Mouse (Mus musculus): ENCODE results near the gene Samd4b. TPM values are rescaled to one million over a fixed set of nuclear protein-coding genes. Genes with fewer than 3 reads are reported as not detected.
"Not testable (repeated sequence)": the region's sequence is repeated elsewhere in the genome, so short reads cannot be mapped to it uniquely, and the experiment has no call there.

Gene Samd4b
- polyA plus RNA-seq, 1 experiment from 2014 or later: 10.0 TPM

DNA sequence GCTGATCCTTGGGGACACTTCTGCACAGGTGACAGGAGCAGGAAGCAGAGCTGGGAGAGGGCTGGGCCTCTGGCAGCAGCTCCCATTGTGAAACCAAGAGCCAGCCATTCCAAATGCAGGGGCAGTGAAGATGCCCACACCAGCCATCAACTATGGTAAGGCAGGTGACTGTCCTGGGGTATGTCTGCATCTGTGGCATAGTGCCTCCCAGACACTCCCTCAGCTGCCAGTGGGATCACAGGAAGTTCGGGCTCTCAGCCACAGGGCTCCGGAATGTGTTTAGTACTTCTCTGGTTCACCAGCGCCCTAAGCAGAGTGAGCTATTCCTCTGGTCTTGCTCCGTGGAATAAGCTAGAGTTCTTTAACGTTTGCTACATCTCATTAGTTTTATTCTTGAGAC lies 40.9 kb downstream of the Samd4b start:
- Histone ChIP-seq H3K4me2 (no peak overlapping the region), H3K27me3 (replicated peaks) (no peaks in the 10 kb centered on the region), H3K4me3 (no peak overlapping the region), H3K36me3 (peaks cover 37% of the 10 kb centered on the region), H3K4me1 (peaks cover 34% of the 10 kb centered on the region), H3K9ac (no peak overlapping the region), H3K9me3 (replicated peaks) (no peaks in the 10 kb centered on the region), H3K27ac (no peak overlapping the region)
- WGBS (ENCODE audit: insufficient replicate concordance): 62% methylated on average over 5 of the region's 5 CpGs
- ATAC-seq: no peak

- H3K4me3 ChIP-seq: no peak overlapping the region
- no peak overlapping the region for H3K9ac ChIP-seq
- H3K27me3 ChIP-seq (replicated peaks): no peaks in the 10 kb centered on the region
- no peaks in the 10 kb centered on the region for H3K9me3 ChIP-seq (replicated peaks)
- peaks cover 30% of the 10 kb centered on the region for H3K36me3 ChIP-seq
- no peak for ATAC-seq
- no peak overlapping the region for H3K4me2 ChIP-seq
- no peak overlapping the region for H3K27ac ChIP-seq
- 26% methylated on average over 5 of the region's 5 CpGs for WGBS (ENCODE audit: insufficient replicate concordance)
- H3K4me1 ChIP-seq: peaks cover 34% of the 10 kb centered on the region
Observed at GRCm38 (mm10) chr7:28555939-28556535, 41.9 kb downstream of the Samd4b start.

DNA sequence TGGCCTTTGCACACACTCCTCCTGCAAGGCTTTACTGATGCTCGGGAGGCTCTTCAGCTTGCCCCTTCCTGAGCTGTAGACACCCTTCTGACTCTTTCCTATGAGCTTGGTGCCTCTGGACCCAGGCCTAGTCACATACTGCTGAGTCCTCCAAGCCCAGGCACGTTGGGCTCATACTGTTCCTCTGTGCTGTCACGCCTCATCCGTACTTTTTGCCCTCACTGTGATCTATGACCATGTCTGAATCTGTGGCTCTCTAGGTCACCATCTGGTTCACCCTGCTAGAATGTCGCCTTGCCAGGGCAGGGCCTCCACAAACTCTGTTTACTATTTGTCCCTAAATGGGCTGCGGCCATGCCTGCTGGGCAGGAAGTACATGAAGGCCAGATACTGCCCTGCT lies 44.9 kb downstream of the Samd4b start:
- 79% methylated on average over 6 of the region's 6 CpGs for WGBS (ENCODE audit: insufficient replicate concordance)
- Histone ChIP-seq H3K4me1 (peaks cover 20% of the 10 kb centered on the region), H3K9me3 (replicated peaks) (no peaks in the 10 kb centered on the region), H3K27ac (no peak overlapping the region), H3K36me3 (peaks cover 3% of the 10 kb centered on the region; the same call in 1 of the 2 replicates), H3K9ac (no peak overlapping the region), H3K4me3 (no peak overlapping the region), H3K27me3 (replicated peaks) (peaks cover 4% of the 10 kb centered on the region; the same call in 1 of the 2 replicates), H3K4me2 (no peak overlapping the region)
- ATAC-seq: no peak

DNA sequence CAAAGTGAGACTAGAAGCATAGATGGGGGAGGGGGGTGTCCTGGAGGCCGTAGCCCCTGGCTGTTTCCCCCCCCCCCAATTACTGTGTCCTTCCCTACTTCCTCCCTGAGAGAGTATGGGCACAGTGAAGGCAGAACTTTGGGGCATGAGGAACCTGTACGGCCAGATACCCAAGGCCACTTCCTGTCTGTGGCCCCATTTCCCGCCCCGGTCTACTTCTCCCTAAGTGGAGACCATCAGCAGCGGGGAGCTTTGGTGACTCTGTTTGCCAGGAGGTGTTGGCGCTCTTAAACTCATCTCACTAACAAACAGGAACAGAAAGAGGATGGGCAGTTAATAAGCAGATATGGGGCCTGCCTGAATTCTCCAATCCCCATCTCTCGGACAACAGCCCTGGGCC lies 50.3 kb downstream of the Samd4b start:
- no peaks in the 10 kb centered on the region for H3K9me3 ChIP-seq (replicated peaks)
- H3K4me1 ChIP-seq: peaks cover 15% of the 10 kb centered on the region
- H3K36me3 ChIP-seq: no peaks in the 10 kb centered on the region
- no peak overlapping the region for H3K27ac ChIP-seq
- WGBS (ENCODE audit: insufficient replicate concordance): 31% methylated on average over 7 of the region's 7 CpGs
- H3K27me3 ChIP-seq (replicated peaks): peaks cover 54% of the 10 kb centered on the region
- no peak overlapping the region for H3K4me3 ChIP-seq
- no peak for ATAC-seq
- peak overlapping the region; percentile 37; the same call in 1 of the 2 replicates for H3K4me2 ChIP-seq
- H3K9ac ChIP-seq: no peak overlapping the region

- ATAC-seq: no peak
- WGBS (ENCODE audit: insufficient replicate concordance): 6% methylated on average over 5 of the region's 5 CpGs
- Histone ChIP-seq H3K27me3 (replicated peaks) (peaks cover 54% of the 10 kb centered on the region), H3K4me3 (0 out of 2 replicates have a peak within 1 kb of the TSS, but pooled peaks have one; percentile 4), H3K36me3 (no peaks in the 10 kb centered on the region), H3K9me3 (replicated peaks) (no peaks in the 10 kb centered on the region), H3K9ac (no peak within 1 kb of the TSS), H3K4me1 (peaks cover 15% of the 10 kb centered on the region), H3K27ac (no peak within 1 kb of the TSS), H3K4me2 (peak within 1 kb of the TSS; percentile 37)
Observed at GRCm38 (mm10) chr7:28547154-28547553, 50.8 kb downstream of the Samd4b start, which contains the start of gene Nccrp1. Gene Nccrp1, minus strand, starts transcription at chr7:28547254.

GRCm38 (mm10) chr7:28546649-28547048 lies 51.3 kb downstream of the Samd4b start:
- H3K4me3 ChIP-seq: 0 out of 2 replicates have a peak overlapping the region, but pooled peaks have one; percentile 4
- H3K9ac ChIP-seq: no peak overlapping the region
- WGBS (ENCODE audit: insufficient replicate concordance): 1% methylated on average over 22 of the region's 22 CpGs
- peaks cover 15% of the 10 kb centered on the region for H3K4me1 ChIP-seq
- H3K9me3 ChIP-seq (replicated peaks): no peaks in the 10 kb centered on the region
- no peaks in the 10 kb centered on the region for H3K36me3 ChIP-seq
- peak overlapping the region; percentile 37 for H3K4me2 ChIP-seq
- H3K27me3 ChIP-seq (replicated peaks): peaks cover 54% of the 10 kb centered on the region
- no peak overlapping the region for H3K27ac ChIP-seq
- ATAC-seq: no peak

GRCm38 (mm10) chr7:28545891-28546210 lies 52.1 kb downstream of the Samd4b start:
- peaks cover 15% of the 10 kb centered on the region for H3K4me1 ChIP-seq
- H3K4me2 ChIP-seq: no peak overlapping the region
- no peak overlapping the region for H3K27ac ChIP-seq
- no peaks in the 10 kb centered on the region for H3K36me3 ChIP-seq
- H3K9me3 ChIP-seq (replicated peaks): no peaks in the 10 kb centered on the region
- WGBS (ENCODE audit: insufficient replicate concordance): 40% methylated on average over 7 of the region's 7 CpGs
- no peak overlapping the region for H3K9ac ChIP-seq
- H3K4me3 ChIP-seq: no peak overlapping the region
- H3K27me3 ChIP-seq (replicated peaks): peaks cover 54% of the 10 kb centered on the region
- no peak for ATAC-seq

- WGBS (ENCODE audit: insufficient replicate concordance): 25% methylated on average over 14 of the region's 14 CpGs
- no peak overlapping the region for H3K27ac ChIP-seq
- no peak overlapping the region for H3K9ac ChIP-seq
- peaks cover 54% of the 10 kb centered on the region for H3K27me3 ChIP-seq (replicated peaks)
- no peaks in the 10 kb centered on the region for H3K9me3 ChIP-seq (replicated peaks)
- H3K4me1 ChIP-seq: peaks cover 15% of the 10 kb centered on the region
- no peak overlapping the region for H3K4me2 ChIP-seq
- H3K36me3 ChIP-seq: no peaks in the 10 kb centered on the region
- no peak overlapping the region for H3K4me3 ChIP-seq
- no peak for ATAC-seq
Observed at GRCm38 (mm10) chr7:28545048-28545890, 52.7 kb downstream of the Samd4b start.

GRCm38 (mm10) chr7:28544051-28544601 lies 53.8 kb downstream of the Samd4b start:
- H3K27me3 ChIP-seq (replicated peaks): peaks cover 54% of the 10 kb centered on the region
- peak overlapping the region; percentile 30 for H3K4me2 ChIP-seq
- H3K9me3 ChIP-seq (replicated peaks): no peaks in the 10 kb centered on the region
- H3K4me3 ChIP-seq: peak overlapping the region; percentile 6; the same call in 1 of the 2 replicates
- H3K36me3 ChIP-seq: no peaks in the 10 kb centered on the region
- WGBS (ENCODE audit: insufficient replicate concordance): 15% methylated on average over 26 of the region's 27 CpGs
- H3K9ac ChIP-seq: no peak overlapping the region
- no peak overlapping the region for H3K27ac ChIP-seq
- peak; percentile 17; the same call in 1 of the 2 replicates for ATAC-seq
- H3K4me1 ChIP-seq: peaks cover 15% of the 10 kb centered on the region

- no peak within 1 kb of the TSS for H3K27ac ChIP-seq
- WGBS (ENCODE audit: insufficient replicate concordance): 62% methylated on average over 4 of the region's 4 CpGs
- H3K9me3 ChIP-seq (replicated peaks): no peaks in the 10 kb centered on the region
- H3K9ac ChIP-seq: no peak within 1 kb of the TSS
- no peak within 1 kb of the TSS for H3K4me3 ChIP-seq
- H3K27me3 ChIP-seq (replicated peaks): peaks cover 24% of the 10 kb centered on the region
- H3K4me2 ChIP-seq: no peak within 1 kb of the TSS
- peaks cover 5% of the 10 kb centered on the region; the same call in 1 of the 2 replicates for H3K4me1 ChIP-seq
- no peaks in the 10 kb centered on the region for H3K36me3 ChIP-seq
- no peak for ATAC-seq
Observed at GRCm38 (mm10) chr7:28540526-28540925, 57.4 kb downstream of the Samd4b start, which contains the start of gene Sycn. Gene Sycn, plus strand, starts transcription at chr7:28540885.

- not testable (repeated sequence) for H3K36me3 ChIP-seq; H3K27me3 ChIP-seq (replicated peaks); H3K4me3 ChIP-seq; H3K9ac ChIP-seq; H3K4me1 ChIP-seq; ATAC-seq; H3K4me2 ChIP-seq; H3K27ac ChIP-seq; H3K9me3 ChIP-seq (replicated peaks)
- 67% methylated on average over 6 of the region's 6 CpGs for WGBS (ENCODE audit: insufficient replicate concordance)
Observed at GRCm38 (mm10) chr7:28538886-28539285, 59.1 kb downstream of the Samd4b start.

- no peak for ATAC-seq
- Histone ChIP-seq H3K4me3 (no peak overlapping the region), H3K4me2 (no peak overlapping the region), H3K27ac (no peak overlapping the region), H3K9ac (no peak overlapping the region), H3K4me1 (peaks cover 8% of the 10 kb centered on the region; the same call in 1 of the 2 replicates), H3K27me3 (replicated peaks) (no peaks in the 10 kb centered on the region), H3K36me3 (no peaks in the 10 kb centered on the region), H3K9me3 (replicated peaks) (no peaks in the 10 kb centered on the region)
- 75% methylated on average over 8 of the region's 8 CpGs for WGBS (ENCODE audit: insufficient replicate concordance)
Observed at GRCm38 (mm10) chr7:28532005-28532404, 65.9 kb downstream of the Samd4b start.
